Mouse (Mus musculus) kidney, postnatal 36 days (tissue): ENCODE results near the gene Pcmtd2.
"Not testable (repeated sequence)": the region's sequence is repeated elsewhere in the genome, so short reads cannot be mapped to it uniquely, and the experiment has no call there.

Experiments
- DNase-seq, 2 experiments: peaks; one replicate each; pipeline ENCODE4 v3.0.0; 2021 to 2022; ENCODE audit warnings: mixed read lengths in 2 of 2

Gene Pcmtd2

DNA sequence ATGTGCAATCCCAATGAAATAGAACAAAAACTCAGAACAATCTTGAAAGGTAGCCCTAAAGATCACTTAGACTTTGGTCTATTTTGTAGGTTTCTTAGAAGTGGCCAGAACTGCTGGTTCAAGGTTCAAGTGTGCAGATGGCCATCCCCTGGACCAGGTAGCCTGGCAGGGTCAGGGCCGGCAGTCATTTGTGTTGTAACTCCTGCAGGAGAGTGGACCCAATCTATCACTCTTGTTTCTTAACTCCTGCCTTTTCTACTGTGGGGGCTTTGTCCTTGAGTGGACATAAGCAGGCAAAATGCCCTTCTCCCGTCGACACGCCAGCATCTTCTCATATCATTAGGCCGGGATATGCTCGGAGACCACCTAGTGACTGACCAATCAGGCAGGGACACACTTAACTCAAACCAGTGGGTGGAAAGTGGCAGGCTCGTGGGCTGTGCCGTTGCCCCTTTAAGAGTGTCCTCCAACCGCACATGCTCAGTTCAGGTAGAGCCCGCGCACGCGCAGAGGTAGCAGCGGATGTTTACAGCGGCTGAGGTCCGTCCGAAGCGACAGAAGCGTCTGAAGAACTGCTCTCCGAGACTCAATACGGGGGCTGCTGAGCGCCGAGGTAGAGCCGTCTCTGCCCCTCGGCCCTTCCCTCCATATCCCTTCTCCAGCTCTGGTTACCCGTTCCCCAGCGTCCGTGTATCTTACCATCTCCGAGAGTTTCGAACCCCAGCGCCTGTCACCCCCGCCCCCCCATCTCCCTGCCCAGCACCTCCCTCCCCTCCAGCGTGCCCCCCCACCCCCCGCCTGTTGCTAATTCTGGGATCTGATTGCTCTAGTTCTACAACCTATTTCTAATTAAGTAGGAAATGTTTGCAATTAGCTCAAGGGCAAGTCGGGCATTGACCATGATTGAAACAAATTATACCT is at the start of gene Pcmtd2:
Gene Pcmtd2, plus strand, starts transcription at position 483 of the 921 bp plus-strand sequence.
- DNase-seq = peak; percentile 95 to 96

DNA sequence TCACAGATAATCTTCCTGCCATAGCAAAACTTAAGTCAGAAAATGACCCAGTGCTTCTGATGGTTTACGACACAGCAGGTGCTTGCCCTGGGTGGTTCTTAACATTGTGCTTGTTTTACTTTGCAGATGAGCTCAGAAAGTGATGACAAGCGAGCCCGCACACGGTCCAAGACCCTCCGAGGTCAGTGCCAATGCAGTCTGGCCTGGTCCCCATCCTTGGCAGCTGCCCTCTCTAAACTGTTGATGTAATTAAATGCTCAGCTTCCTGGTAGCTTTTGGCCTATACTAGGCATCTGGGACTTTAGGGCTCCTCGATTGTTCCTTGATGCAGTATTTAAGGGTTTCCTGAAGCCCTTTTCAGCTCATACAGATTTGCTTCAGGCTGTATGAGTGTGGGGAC is 48.3 kb upstream of the Pcmtd2 start:
- no peak for DNase-seq

DNA sequence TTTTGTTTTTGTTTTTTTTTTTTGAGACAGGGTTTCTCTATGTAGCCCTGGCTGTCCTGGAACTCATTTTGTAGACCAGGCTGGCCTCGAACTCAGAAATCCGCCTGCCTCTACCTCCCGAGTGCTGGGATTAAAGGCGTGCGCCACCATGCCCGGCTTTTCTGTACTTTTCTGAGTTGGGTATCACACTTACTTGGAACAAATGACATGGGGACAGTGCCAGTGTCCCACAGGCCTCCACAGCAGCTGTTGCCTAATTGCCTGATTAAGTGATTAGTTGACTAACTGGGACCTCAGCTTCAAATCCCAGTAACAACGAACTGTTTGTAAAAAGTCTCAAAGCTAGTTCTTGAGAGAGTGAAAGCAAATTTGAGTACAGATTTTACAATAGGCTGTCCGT is 44.5 kb upstream of the Pcmtd2 start:
- not testable (repeated sequence) for DNase-seq

DNA sequence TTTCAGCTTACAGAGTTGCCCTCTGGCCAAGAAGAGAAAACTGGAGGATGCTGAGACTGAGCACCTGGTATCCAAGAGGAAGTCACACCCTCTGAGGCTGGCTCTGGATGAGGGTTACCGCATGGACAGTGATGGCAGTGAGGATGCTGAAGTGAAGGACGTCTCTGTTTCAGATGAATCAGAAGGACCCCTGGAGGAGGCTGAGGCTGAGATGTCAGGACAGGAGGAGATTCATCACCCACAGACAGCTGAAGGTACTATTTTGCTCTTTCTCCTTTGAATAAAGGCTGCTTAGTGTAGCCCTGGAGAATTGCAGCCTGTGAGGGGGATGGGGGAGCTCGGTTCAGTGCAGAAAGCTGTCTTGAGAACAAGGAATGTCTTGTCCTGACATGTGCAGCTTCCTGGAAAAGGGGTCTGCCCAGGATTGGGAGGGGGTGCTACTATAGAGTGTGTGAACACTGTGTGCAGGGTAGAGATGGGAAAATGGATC is 42.0 kb upstream of the Pcmtd2 start:
- no peak for DNase-seq

DNA sequence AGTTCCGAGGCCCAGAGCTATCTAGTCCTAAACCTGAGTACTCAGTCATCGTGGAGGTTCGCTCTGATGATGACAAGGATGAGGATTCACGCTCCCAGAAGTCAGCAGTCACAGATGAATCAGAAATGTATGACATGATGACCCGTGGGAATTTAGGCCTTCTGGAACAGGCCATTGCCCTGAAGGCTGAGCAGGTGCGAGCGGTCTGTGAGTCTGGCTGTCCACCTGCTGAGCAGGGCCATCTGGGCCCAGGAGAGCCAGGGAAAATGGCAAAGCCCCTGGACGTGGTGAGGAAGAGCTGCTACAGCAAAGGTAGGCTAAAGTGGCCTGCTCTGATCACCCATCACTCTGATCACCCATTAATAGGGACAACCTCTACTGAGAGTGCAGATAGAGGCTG is 40.0 kb upstream of the Pcmtd2 start:
- DNase-seq = no peak

DNA sequence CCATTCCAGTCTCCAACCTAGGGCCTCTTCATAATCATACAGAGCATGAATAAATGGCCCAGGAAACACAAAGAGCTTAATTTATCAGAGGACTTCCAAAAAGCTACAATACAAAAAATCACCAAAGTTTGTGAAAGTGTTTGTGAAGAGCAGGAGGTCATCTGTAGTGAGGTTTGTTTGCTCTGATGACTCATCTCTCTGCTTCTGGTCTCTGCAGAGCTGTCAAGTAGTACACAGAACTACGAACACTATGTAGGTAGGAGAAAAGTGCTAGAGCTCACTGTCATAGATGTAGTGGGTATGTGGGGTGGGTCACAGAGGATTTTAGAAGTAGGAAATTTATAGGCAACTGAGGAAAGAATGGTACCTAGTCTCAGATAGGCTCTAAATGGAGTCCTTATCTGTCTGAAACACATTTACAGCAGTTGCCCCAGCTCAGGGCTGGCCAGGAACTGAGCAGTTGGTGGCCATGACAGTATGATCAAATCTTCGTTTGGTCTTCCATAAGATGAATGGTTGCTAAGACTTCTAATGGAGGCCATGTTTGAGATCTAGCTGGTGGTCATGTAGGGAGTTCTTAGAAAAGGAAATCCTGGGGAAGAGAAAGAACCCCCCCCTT is 8.5 kb upstream of the Pcmtd2 start:
- no peak for DNase-seq

DNA sequence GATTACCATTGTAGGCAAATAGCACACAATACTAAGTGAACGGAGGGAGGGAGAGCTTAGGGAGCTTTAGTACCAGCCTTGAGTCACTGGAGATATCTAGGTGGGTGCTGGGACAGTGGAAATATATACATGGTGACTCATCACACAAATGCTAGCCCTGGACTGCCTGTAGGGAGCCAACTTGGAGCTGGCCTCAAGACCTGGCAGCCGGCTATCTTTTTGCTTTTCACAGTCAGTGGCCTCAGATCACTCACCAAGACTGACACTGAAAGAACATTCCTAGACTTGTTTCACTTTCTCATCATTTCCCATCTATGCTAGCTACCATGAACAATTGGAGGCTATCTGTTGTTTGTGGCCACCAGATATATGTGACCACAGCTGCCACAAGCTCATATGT is 4.9 kb upstream of the Pcmtd2 start:
- no peak for DNase-seq

DNA sequence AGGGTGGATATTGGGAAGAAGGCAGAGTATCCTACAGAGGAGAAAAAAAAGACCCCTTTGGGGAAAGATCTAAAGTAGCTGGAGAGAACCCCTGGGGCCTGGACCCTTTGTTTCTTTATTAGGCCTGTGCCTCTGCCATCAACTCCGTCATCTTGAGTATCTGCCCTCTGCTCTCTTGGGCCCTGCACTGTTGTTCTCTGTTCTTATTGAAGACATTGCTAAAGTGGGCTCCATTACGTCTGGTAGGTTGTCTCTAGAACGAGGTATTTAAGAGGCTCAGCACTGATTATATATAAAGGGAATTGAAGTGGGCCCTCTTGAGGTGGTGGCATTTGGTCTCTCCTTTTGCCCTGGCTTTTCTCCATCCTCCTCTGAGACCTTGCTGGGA is 633 bp downstream of the Pcmtd2 start:
- DNase-seq = peak; percentile 7 to 21

DNA sequence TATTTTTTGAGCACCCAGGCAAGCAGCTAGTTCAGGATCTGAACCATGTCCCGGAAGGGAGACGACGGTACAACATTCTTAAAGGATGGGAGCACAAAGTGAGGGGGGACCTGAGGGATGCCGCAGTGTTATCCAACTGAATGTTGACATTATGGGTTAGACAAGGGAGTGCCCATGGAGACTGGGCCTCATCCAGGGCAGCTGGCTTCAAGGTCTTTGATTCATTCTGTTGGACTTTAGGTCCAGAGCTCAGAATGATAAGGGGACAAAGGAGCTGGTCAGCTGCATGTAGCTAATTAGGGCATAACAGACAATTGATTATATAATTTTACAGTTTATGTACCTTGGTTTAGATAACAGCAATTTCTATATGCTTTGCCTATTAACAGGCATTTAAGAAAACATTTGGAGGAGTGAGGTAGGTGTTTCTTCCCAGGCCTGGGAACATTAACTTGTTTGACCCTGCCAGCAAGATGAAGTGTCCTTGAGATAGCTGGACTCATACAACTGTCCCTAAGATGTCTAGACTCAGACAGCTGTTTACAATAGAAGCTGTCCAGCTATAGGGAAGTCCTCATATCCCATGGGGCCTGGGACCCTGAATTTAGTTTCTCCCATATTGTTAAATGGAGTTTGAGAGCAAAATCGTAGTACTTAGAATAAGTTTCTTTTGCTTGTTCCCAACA is 8.2 kb downstream of the Pcmtd2 start:
- DNase-seq = no peak

DNA sequence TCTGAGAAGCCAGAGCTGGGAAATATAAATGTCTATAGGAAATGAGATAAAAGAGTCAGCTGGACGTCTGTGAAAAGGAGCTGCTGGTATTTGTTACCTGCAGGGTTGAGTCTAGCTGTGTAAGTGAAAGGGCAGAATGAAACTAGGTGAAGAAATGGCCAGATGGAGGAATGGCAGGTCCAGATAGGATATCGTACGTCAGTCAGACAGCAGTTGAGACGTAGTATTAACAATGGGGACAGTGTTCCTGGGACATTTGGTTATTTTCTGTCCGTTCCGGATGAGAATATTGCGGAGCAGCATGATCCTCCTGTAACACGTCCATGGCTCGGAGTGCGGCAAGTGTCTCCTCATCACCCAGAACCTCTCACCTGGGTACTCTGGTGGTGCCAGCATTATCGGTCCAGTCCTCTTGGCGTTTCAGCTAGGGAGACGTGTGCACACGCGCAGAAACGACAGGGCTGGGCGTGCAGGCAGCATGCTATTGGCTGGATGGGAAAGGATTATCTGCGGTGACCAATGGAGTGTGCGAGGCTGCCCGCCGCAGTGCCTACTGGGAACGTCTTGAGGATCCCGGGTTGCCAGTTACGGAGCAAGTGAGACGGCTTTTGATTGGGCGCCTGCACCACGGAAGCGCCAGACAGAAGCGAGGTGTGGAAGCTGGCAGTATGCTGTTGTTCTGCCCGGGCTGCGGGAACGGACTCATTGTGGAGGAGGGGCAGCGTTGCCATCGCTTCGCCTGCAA is 26.3 kb downstream of the Pcmtd2 start, which contains the start of gene Polr3k:
Gene Polr3k, plus strand, starts transcription at position 547 of the 745 bp plus-strand sequence.
- peak; percentile 95 to 97 for DNase-seq

DNA sequence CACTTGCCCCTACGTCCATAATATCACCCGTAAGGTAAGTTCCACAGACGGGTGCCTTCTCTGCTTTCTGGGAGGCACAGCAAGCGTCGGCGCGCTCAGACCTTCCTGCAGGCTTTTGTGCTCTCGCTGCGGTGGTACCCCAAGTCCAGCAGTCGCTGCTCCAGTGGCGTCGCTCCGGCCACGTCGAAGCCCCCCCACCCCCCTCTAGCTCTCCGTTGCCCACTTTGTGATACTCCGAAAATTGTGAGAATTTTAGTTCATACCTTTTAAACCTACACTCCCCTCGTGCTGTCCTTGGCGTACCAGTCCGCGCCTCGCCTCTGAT is 26.8 kb downstream of the Pcmtd2 start:
- DNase-seq = no peak

DNA sequence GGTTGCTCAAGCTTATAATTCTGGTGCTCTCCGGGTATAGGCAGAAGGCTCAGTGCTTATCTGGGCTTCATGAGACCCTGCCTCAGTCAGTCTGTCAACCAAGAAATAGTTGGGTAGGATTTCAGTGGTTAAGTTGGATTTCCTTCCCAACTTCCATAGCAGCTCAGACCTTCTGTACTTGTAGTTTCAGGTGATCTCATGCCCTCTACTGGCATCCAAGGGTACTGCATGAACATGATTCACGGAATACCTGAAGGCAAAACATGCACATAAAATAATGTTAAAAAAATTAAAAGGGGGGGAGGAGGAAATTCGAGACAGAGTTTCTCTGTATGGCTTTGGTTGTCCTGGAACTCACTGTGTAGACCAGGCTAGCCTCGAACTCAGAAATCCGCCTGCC is 29.3 kb downstream of the Pcmtd2 start:
- peak; percentile 66 to 87 for DNase-seq

DNA sequence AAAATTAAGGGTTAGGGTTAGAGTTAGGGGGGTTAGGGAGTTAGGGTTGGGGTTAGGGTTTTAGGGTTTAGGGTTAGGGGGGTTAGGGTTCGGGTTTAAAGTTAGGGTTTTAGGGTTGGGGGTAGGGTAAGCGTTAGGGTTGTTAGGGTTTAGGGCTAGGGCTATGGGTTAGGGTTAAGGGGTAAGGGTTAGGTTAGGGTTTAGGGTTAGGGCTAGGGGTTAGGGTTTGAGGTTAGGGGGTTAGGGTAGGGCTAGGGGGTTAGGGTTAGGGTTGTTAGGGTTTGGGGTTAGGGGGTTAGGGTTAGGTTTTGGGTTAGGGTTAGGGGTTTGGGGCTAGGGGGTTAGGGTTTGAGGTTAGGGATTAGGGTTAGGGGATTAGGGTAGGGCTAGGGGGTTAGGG is 33.4 kb downstream of the Pcmtd2 start:
- no peak for DNase-seq

DNA sequence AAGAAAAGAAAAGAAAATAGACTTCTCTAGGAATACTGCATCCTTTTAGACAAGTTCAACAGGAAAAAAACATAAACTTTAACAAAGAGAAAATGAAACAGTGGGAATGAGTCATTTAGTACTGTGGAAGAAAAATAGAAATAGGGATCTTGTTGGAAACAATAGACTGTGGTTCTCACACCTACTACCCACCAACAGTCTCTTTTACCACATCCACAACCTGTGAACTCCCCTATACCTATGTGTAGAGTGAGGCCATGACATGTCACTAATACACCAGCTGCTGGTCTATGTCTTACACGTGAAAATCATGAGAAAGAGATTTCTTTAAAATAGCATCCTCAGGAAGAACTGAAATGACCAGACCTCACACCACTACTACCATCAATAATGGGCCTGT is 41.2 kb downstream of the Pcmtd2 start:
- DNase-seq = no peak

DNA sequence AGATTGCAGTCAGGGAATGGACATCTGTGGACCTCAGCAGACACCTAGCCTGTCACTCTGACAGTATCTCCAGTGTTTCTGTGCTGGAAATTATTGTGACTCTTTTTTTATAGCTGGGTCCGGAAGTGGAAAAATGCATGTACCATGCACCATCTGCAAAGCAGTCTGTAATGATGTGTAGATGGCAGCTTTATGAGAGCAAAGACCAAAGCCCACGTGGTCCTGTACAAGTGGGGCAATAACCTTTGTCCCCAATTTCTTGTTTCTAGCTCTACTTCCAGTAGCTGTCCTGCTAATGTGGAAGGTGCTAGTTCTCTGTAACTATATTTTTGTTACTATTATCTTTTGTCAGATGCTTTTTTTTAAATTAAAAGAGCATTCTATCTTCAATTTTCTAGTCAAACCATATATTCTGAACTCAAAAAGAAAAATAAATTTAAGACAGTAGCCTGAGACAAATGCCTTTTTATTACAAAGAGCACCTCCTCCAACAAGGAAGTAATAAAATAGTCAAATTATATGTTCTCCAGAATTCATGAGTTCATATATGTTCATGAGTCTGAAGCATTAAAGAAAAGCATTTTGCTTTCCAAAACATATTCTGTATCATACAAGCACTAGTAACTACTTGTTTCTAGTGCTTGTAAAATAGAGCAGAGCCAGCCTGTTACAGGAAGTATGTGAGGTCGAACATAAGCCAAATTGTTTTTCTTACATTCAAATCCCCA is 45.5 kb downstream of the Pcmtd2 start:
- DNase-seq = peak; percentile 2 to 13
